Mouse (Mus musculus) gastrocnemius, adult 2 months (tissue): ENCODE data around the gene Gm8265. TPM values are rescaled to one million over a fixed set of nuclear protein-coding genes. Genes with fewer than 3 reads are reported as not detected.
"Not testable (repeated sequence)": the region's sequence is repeated elsewhere in the genome, so short reads cannot be mapped to it uniquely, and the experiment has no call there.

Experiments
- DNase-seq: peaks from one replicate; pipeline ENCODE4 v3.0.0; 2022
- H3K27ac ChIP-seq: fragments of 200-600 bp; 2 replicates; pipeline ENCODE4 v1.8.1; 2022; ENCODE audit warnings: mild to moderate bottlenecking
- H3K4me3 ChIP-seq: fragments of 200-600 bp; 2 replicates; pipeline ENCODE4 v1.8.1; 2022; ENCODE audit warnings: mild to moderate bottlenecking, moderate library complexity
- intact Hi-C: fragments of 180-260 bp; cut with DNase I; formaldehyde crosslinking; loops from one replicate; pipeline ENCODE4 v1.15.1; 2025
- long read RNA-seq, 2 experiments: library from polyadenylated mRNA; stranded (forward); transcript quantifications; one replicate each; pipeline ENCODE4 v2.0.0; 2021
- total RNA-seq, 2 experiments: library from RNA; stranded (reverse); gene quantifications; 2 replicates each; pipeline ENCODE4 v1.2.3; 2021

The Gm8265 gene
- not detected for total RNA-seq
- long read RNA-seq, experiment 1: 0 reads
- long read RNA-seq, experiment 2: 0 reads

GRCm38 (mm10) chr14:5632928-5633327 is at the start of gene Gm8265:
Gene Gm8265 (minus strand): TSS chr14:5633028.
- H3K4me3 ChIP-seq, intact Hi-C loops, H3K27ac ChIP-seq, DNase-seq: not testable (repeated sequence)

Other genes starting within 250 kb of the Gm8265 start
- gene Gm3500, start 244.0 kb downstream of the Gm8265 start, total RNA-seq: not detected
- gene Gm3194, start 177.6 kb downstream of the Gm8265 start, total RNA-seq: not detected
- gene Gm8246, start 155.2 kb downstream of the Gm8265 start, total RNA-seq: not detected
- not detected for gene Gm3187, start 148.8 kb downstream of the Gm8265 start, total RNA-seq
- gene Gm3488, start 131.4 kb downstream of the Gm8265 start, total RNA-seq: under 1 TPM; 0.20 to 0.42 TPM
- not detected for gene Gm3532, start 94.5 kb downstream of the Gm8265 start, total RNA-seq
- gene Gm9603, start 54.4 kb upstream of the Gm8265 start, total RNA-seq: not detected
- under 1 TPM in 1 of 2 experiments, not detected in 1; 0.47 TPM for gene Gm3373, start 108.5 kb upstream of the Gm8265 start, total RNA-seq
- gene Gm3383, start 175.0 kb upstream of the Gm8265 start, total RNA-seq: not detected
- not detected for gene Gm3424, start 197.3 kb upstream of the Gm8265 start, total RNA-seq
- under 1 TPM in 1 of 2 experiments, not detected in 1; 0.31 TPM for gene Gm8237, start 247.4 kb upstream of the Gm8265 start, total RNA-seq